Mouse (Mus musculus) liver, embryonic 13.5 days (tissue): ENCODE measurements around the gene Mtfmt. TPM values are rescaled to one million over a fixed set of nuclear protein-coding genes. Genes with fewer than 3 reads are reported as not detected.

Source experiments
- ATAC-seq: fragments of 200-750 bp; cut with Nextera tagmentation; 2 replicates; pipeline ENCODE4 v1.8.0; 2017; ENCODE audit warnings: low read depth, mild to moderate bottlenecking, moderate number of reproducible peaks, moderate library complexity
- DNase-seq: peaks from one replicate; pipeline ENCODE4 v3.0.0; 2022
- H3K27ac ChIP-seq: fragments of 300-500 bp; sonication (generic); 2 replicates; pipeline ENCODE4 v1.5.1; 2015; ENCODE audit warnings: moderate library complexity, mild to moderate bottlenecking, inconsistent platforms
- H3K27me3 ChIP-seq: fragments of 300-500 bp; sonication (generic); 2 replicates; pipeline ENCODE4 v1.6.1; 2015; ENCODE audit warnings: mild to moderate bottlenecking, inconsistent platforms
- H3K36me3 ChIP-seq: fragments of 300-500 bp; sonication (generic); 2 replicates; pipeline ENCODE4 v1.6.1; 2015; ENCODE audit warnings: mild to moderate bottlenecking, inconsistent platforms
- H3K4me1 ChIP-seq: fragments of 300-500 bp; sonication (generic); replicated peaks from 2 replicates; pipeline ENCODE4 v1.6.1; 2015; ENCODE audit warnings: inconsistent platforms
- H3K4me2 ChIP-seq: fragments of 300-500 bp; sonication (generic); 2 replicates; pipeline ENCODE4 v1.6.1; 2015; ENCODE audit warnings: inconsistent platforms, mild to moderate bottlenecking, moderate library complexity
- H3K4me3 ChIP-seq: fragments of 300-500 bp; sonication (generic); replicated peaks from 2 replicates; pipeline ENCODE4 v1.5.1; 2015; ENCODE audit warnings: mild to moderate bottlenecking, inconsistent platforms
- H3K9ac ChIP-seq: fragments of 300-500 bp; sonication (generic); 2 replicates; pipeline ENCODE4 v1.6.1; 2015; ENCODE audit warnings: mild to moderate bottlenecking, inconsistent platforms
- H3K9me3 ChIP-seq: fragments of 300-500 bp; sonication (generic); replicated peaks from 2 replicates; pipeline ENCODE4 v1.6.1; 2016; ENCODE audit warnings: inconsistent platforms
- WGBS: fragments of 180-500 bp; shearing (Covaris S2); methylation state at CpG from one replicate; pipeline ENCODE4 v1.1.7; 2015; ENCODE audit not compliant: insufficient replicate concordance; 5-methylcytosine and 5-hydroxymethylcytosine counted together
- polyA plus RNA-seq: library from polyadenylated mRNA; unstranded; fragments of >200 nt; fragmentation: Nextera tagmentation; extraction: Ambion mirVana; gene quantifications from 2 replicates; pipeline ENCODE4 v1.2.1, GENCODE M21; 2015

Mtfmt gene
- polyA plus RNA-seq: 8.4 and 10.6 TPM in 2 replicates

DNA sequence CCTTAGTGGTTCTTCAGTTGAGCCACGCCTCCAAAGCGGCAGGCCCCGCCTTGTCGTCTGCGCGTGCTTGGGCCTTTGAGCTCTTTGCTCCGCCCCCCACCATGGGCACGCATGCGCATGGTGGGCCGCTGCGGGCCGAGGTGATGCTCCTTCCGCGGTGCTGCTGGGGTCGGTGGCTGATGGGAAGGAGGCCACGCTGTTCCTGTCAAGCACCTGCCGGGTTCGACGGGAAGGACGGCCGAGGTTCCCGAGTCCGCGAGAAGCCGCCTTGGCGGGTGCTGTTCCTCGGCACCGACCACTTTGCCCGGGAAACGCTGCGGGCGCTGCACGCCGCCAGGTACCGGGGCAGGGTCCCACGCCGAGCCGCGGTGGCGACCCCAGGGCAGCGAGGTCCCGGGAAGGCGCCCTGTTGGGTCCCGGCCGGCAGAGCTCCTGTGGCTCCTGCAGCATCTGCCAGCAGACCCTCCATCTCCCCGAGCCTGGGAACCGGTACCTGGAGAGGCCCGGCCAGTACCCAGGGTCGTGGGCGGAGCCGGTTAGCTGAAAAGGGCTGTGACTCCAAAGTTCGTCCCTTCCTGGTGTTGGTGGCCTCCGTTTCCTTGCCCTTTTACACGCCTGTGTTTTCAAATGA is at the start of gene Mtfmt:
Mtfmt (plus strand) TSS at position 112 of the 631 bp plus-strand sequence.
- peaks cover 15% of the 10 kb centered on the region for H3K36me3 ChIP-seq
- peak within 1 kb of the TSS; percentile 83 for H3K4me2 ChIP-seq
- H3K27me3 ChIP-seq: peaks cover 4% of the 10 kb centered on the region
- peak within 1 kb of the TSS; percentile 43; the same call in 1 of the 2 replicates for H3K27ac ChIP-seq
- H3K9ac ChIP-seq: peak within 1 kb of the TSS; percentile 88
- peak; percentile 92 for DNase-seq
- peak within 1 kb of the TSS; percentile 98 for H3K4me3 ChIP-seq
- ATAC-seq: peak; percentile 91
- no peaks in the 10 kb centered on the region for H3K9me3 ChIP-seq
- under 1% methylated on average over 54 of the region's 54 CpGs for WGBS
- H3K4me1 ChIP-seq: peaks cover 16% of the 10 kb centered on the region

DNA sequence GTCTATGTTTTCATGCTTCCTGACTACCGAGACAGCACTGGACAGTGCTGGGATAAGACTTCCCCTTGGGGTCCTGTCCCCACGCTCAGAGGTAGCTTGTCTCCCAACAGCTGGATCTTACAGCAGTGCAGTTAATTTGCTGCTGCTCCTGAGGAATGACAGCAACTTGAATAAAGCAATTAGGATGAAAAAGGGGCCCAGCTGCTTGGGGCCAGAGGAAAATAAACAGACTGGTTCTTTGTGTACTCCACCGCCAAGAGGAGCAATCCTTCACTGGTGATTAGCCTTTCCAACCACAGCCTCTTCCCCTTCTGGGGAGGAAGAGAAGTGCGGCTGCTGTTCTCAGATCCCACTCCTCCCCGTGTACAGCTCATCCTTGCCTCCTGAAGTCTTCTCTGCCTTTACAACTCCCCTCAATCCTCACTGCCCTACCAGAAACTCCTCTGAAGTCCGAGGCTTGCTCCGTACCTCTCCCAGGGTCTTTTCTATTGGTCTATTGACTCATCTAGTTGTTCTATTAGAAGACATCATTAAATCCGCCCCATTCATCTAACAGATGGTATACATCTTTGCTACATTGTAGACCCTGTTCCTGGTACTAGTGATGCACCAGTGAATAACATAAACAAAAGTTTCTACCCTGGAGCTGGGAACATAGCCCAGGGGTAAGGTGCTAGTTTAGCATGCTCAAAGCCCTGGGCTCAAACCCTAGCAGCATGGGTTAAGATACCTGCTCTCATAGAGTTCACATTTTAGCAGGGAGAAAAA is 49.0 kb upstream of the Mtfmt start:
- no peak for ATAC-seq
- Histone ChIP-seq H3K9me3 (no peaks in the 10 kb centered on the region), H3K9ac (no peak overlapping the region), H3K4me2 (no peak overlapping the region), H3K36me3 (no peaks in the 10 kb centered on the region), H3K27me3 (peaks cover 36% of the 10 kb centered on the region), H3K4me1 (peaks cover 7% of the 10 kb centered on the region; the same call in 1 of the 2 replicates), H3K27ac (no peak overlapping the region), H3K4me3 (no peak overlapping the region)
- DNase-seq: no peak
- 28% methylated on average over 8 of the region's 8 CpGs for WGBS

DNA sequence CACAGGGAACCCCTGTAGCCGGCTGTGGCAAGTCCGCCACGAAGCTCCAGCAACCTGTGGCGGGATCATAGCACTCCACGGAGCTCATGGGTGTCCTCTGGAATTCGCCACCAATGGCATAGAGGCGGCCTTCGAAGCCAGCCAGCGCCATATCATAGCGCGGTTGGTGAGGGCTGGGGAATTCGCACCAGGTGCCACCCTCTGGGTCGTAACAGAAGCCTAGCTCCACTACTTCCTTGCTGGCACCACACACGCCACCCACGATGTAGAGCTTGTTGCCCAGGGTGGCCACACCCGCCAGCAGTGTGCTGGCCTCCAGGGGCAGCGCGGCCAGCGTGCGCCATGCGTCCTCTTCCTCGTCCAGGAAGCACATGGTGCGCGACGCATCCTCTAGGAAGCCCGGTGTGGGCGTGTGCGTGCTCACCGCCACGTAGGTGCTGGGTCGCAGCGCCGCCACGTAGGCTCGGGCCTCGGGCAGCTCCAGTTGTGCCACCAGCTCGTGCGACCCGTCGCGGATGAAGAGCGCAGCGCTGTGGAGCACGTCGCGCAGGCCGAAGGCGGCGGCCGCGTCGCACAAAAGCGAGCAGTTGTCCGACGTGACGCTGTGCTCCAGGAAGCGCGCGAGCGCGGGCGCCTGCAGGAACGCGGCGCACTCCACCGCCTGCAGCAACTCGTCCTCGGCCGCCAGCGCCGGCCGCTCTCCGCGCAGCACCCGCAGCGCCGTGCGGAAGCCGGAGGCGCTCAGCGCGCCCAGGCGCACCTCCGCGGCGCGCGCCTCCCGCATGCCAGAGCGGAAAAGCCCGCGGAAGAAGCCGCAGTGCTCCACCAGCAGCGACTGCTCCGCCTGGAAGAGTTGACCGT is 44.6 kb upstream of the Mtfmt start:
- no peak overlapping the region for H3K27ac ChIP-seq
- peak overlapping the region; percentile 54 for H3K4me2 ChIP-seq
- peaks cover 7% of the 10 kb centered on the region; the same call in 1 of the 2 replicates for H3K4me1 ChIP-seq
- ATAC-seq (no peak), DNase-seq (no peak)
- H3K9ac ChIP-seq: no peak overlapping the region
- peaks cover 50% of the 10 kb centered on the region for H3K27me3 ChIP-seq
- H3K36me3 ChIP-seq: no peaks in the 10 kb centered on the region
- H3K4me3 ChIP-seq: peak overlapping the region; percentile 41
- no peaks in the 10 kb centered on the region for H3K9me3 ChIP-seq
- 13% methylated on average over 96 of the region's 96 CpGs for WGBS

DNA sequence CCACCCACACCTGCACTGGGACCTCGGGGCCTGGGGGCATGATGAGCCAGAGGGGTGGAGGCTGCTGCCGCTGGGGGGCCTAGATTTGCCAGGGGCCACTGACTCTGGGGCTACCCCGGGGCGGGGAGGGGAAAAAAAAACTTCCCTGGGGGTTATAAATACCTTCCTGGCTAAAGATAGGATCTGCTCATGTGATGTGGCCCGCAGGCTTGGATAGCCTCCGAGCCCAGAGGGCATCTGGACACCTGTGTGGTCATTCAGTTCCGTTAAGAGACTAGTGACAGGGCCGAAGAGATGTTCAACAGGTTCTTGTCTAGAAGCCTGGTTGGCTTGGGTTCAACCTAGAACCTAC is 44.0 kb upstream of the Mtfmt start, which contains the start of gene Kbtbd13:
Kbtbd13 (minus strand) TSS at position 40 of the 352 bp plus-strand sequence.
- ATAC-seq: no peak

DNA sequence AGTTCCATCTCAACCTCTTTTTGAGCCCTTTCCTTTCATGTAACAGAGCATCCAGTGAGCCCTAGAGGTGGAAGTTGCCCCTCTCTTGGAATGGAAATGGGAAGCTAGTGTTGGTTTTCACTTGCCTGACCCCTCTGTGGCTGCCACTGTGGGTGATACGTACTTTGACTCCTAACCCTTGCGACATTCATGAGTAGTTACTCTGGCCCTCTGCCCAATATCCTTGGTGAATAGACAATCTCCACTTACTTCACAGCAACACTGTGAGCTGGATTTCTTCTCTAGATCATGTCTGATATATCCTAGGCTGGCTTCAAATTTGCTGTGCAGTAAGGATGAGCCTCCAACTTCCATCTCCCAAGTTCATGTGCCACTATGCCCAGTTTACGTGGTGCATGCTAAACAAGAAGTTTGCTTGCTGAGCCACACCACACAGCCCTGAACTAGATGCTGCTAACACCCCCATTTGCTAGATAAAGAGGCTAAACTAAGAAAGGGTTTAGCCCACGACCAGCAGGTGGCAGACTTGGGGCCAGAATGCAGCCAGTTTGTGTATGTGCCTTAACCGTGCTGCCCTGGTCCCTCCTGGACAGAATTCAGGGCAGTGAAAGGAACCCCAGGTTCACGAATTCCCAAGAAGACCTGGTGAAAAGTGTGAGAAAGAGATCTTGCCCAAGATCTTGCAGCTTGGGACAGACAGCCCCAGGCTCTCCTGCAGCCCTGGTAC is 42.8 kb upstream of the Mtfmt start:
- no peak overlapping the region for H3K27ac ChIP-seq
- peak; percentile 34 for DNase-seq
- peaks cover 47% of the 10 kb centered on the region for H3K27me3 ChIP-seq
- no peak overlapping the region for H3K9ac ChIP-seq
- no peak overlapping the region for H3K4me3 ChIP-seq
- H3K36me3 ChIP-seq: no peaks in the 10 kb centered on the region
- no peak for ATAC-seq
- peaks cover 7% of the 10 kb centered on the region; the same call in 1 of the 2 replicates for H3K4me1 ChIP-seq
- WGBS: 21% methylated on average over 6 of the region's 6 CpGs
- no peaks in the 10 kb centered on the region for H3K9me3 ChIP-seq
- H3K4me2 ChIP-seq: no peak overlapping the region

More for the DNA sequence above, 44.0 kb upstream of the Mtfmt start, which contains the start of gene Kbtbd13:
- H3K4me1 ChIP-seq: peaks cover 7% of the 10 kb centered on the region; the same call in 1 of the 2 replicates
- WGBS: 34% methylated on average over 7 of the region's 8 CpGs
- peak within 1 kb of the TSS; percentile 54 for H3K4me2 ChIP-seq
- H3K27ac ChIP-seq: no peak within 1 kb of the TSS
- DNase-seq: no peak
- H3K9ac ChIP-seq: no peak within 1 kb of the TSS
- H3K27me3 ChIP-seq: peaks cover 50% of the 10 kb centered on the region
- H3K9me3 ChIP-seq: no peaks in the 10 kb centered on the region
- H3K36me3 ChIP-seq: no peaks in the 10 kb centered on the region
- peak within 1 kb of the TSS; percentile 41 for H3K4me3 ChIP-seq

DNA sequence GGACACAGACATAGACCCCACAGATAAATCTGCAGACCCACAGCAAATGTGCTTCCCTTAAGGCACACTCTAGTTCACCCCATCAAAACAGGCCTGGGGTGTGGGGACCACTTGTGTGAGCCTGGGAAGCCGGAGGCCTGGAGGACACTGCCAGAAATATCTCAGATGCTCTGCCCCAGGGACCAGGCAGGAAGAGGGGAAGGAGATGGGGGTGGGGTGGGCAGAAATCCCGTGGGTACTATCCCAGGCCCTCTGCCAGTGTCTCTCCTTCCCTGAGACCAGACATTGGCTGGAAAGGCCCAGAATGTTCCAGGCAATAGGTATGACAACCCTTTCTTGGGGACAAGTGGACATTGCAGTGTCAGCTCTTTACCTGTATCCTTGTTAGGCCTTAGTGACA is 42.0 kb upstream of the Mtfmt start:
- H3K27me3 ChIP-seq: peaks cover 43% of the 10 kb centered on the region
- ATAC-seq: no peak
- no peaks in the 10 kb centered on the region for H3K36me3 ChIP-seq
- no peak for DNase-seq
- no peak overlapping the region for H3K4me3 ChIP-seq
- H3K9me3 ChIP-seq: no peaks in the 10 kb centered on the region
- peaks cover 14% of the 10 kb centered on the region for H3K4me1 ChIP-seq
- no peak overlapping the region for H3K4me2 ChIP-seq
- no peak overlapping the region for H3K9ac ChIP-seq
- WGBS: 36% methylated on average over 2 of the region's 2 CpGs
- no peak overlapping the region for H3K27ac ChIP-seq

GRCm38 (mm10) chr9:65394360-65394759 is 41.2 kb upstream of the Mtfmt start:
- peaks cover 36% of the 10 kb centered on the region for H3K27me3 ChIP-seq
- H3K4me3 ChIP-seq: no peak overlapping the region
- 71% methylated on average over 2 of the region's 2 CpGs for WGBS
- ATAC-seq: no peak
- no peaks in the 10 kb centered on the region for H3K36me3 ChIP-seq
- no peaks in the 10 kb centered on the region for H3K9me3 ChIP-seq
- DNase-seq: no peak
- H3K4me1 ChIP-seq: peaks cover 18% of the 10 kb centered on the region
- H3K27ac ChIP-seq: no peak overlapping the region
- no peak overlapping the region for H3K9ac ChIP-seq
- no peak overlapping the region for H3K4me2 ChIP-seq

DNA sequence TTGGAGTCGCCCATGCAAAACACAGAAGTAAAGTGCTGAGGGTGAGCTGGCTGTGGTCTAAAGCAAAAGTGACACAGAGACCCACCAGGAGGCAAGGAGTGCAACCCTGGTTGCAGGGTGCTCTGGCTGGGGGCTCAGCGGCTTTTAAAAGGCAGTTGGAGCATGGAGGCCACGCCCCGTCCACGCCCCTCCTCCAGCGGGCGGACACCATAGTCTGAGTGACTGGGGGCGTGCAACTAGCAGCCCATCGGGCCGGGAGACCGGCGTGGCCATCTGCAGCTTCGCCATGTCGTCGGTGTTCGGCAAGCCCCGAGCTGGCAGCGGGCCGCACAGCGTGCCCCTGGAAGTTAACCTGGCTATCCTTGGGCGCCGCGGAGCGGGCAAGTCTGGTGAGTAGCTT is 37.3 kb upstream of the Mtfmt start, which contains the start of gene Rasl12:
Rasl12 (plus strand) TSS at position 228 of the 400 bp plus-strand sequence.
- Histone ChIP-seq H3K4me2 (peak within 1 kb of the TSS; percentile 76), H3K4me1 (peaks cover 10% of the 10 kb centered on the region), H3K27me3 (no peaks in the 10 kb centered on the region; the same call in 1 of the 2 replicates), H3K9me3 (no peaks in the 10 kb centered on the region), H3K9ac (peak within 1 kb of the TSS; percentile 5; the same call in 1 of the 2 replicates), H3K27ac (no peak within 1 kb of the TSS), H3K36me3 (no peaks in the 10 kb centered on the region), H3K4me3 (peak within 1 kb of the TSS; percentile 50)
- WGBS: 1% methylated on average over 24 of the region's 24 CpGs
- DNase-seq (peak; percentile 54), ATAC-seq (0 out of 2 replicates have a peak, but pooled peaks have one; percentile 45)

GRCm38 (mm10) chr9:65399934-65400333 is 35.6 kb upstream of the Mtfmt start:
- Histone ChIP-seq H3K27ac (no peak overlapping the region), H3K36me3 (no peaks in the 10 kb centered on the region), H3K4me1 (peaks cover 10% of the 10 kb centered on the region), H3K9ac (no peak overlapping the region), H3K4me3 (no peak overlapping the region), H3K9me3 (no peaks in the 10 kb centered on the region), H3K27me3 (no peaks in the 10 kb centered on the region), H3K4me2 (no peak overlapping the region)
- WGBS: 79% methylated on average over 6 of the region's 6 CpGs
- ATAC-seq (no peak), DNase-seq (no peak)

GRCm38 (mm10) chr9:65404331-65405183 is 31.0 kb upstream of the Mtfmt start:
- no peaks in the 10 kb centered on the region for H3K36me3 ChIP-seq
- H3K27ac ChIP-seq: no peak overlapping the region
- H3K4me3 ChIP-seq: no peak overlapping the region
- ATAC-seq (no peak), DNase-seq (no peak)
- no peak overlapping the region for H3K4me2 ChIP-seq
- 0 out of 2 replicates have a peak, but pooled peaks cover 6% of the 10 kb centered on the region for H3K4me1 ChIP-seq
- no peaks in the 10 kb centered on the region for H3K9me3 ChIP-seq
- H3K27me3 ChIP-seq: no peaks in the 10 kb centered on the region
- no peak overlapping the region for H3K9ac ChIP-seq
- WGBS: 53% methylated on average over 15 of the region's 15 CpGs
